Mouse (Mus musculus) small intestine, adult 2 months (tissue): ENCODE measurements around the gene Colq. TPM values are rescaled to one million over a fixed set of nuclear protein-coding genes. Genes with fewer than 3 reads are reported as not detected.

Source experiments
- H3K27ac ChIP-seq: fragments of 200-500 bp; 2 replicates; pipeline ENCODE4 v1.5.1; 2012; ENCODE audit warnings: low read depth, low read length, control low read depth, inconsistent platforms; ENCODE audit not compliant: insufficient read depth
- H3K27me3 ChIP-seq: fragments of 200-500 bp; 2 replicates; pipeline ENCODE4 v1.6.1; 2012; ENCODE audit warnings: mild to moderate bottlenecking, moderate library complexity, low read length, inconsistent platforms; ENCODE audit not compliant: control insufficient read depth, insufficient read depth
- H3K36me3 ChIP-seq: fragments of 200-500 bp; 2 replicates; pipeline ENCODE4 v1.6.1; 2012; ENCODE audit warnings: mild to moderate bottlenecking, low read length, control low read depth, inconsistent platforms; ENCODE audit not compliant: control insufficient read depth, insufficient read depth
- H3K4me1 ChIP-seq: fragments of 200-500 bp; 2 replicates; pipeline ENCODE4 v1.6.1; 2012; ENCODE audit warnings: low read length, inconsistent platforms, mixed read lengths; ENCODE audit not compliant: control insufficient read depth, insufficient read depth, insufficient read length
- H3K4me3 ChIP-seq: fragments of 200-500 bp; 2 replicates; pipeline ENCODE4 v1.5.1; 2012; ENCODE audit warnings: low read depth, mild to moderate bottlenecking, control low read depth, inconsistent platforms, low read length, moderate library complexity
- CTCF ChIP-seq: fragments of 200-500 bp; IDR thresholded peaks from 2 replicates; pipeline ENCODE4 v1.5.1; 2012; ENCODE audit warnings: low read depth, mild to moderate bottlenecking, control low read depth, inconsistent platforms, low read length, moderate library complexity, mixed read lengths; ENCODE audit not compliant: insufficient replicate concordance, insufficient read length; ENCODE audit errors: extremely low read depth
- POLR2A ChIP-seq: fragments of 200-500 bp; IDR thresholded peaks from 2 replicates; pipeline ENCODE4 v1.6.1; 2012; ENCODE audit warnings: low read depth, mild to moderate bottlenecking, control low read depth, inconsistent platforms, low read length, moderate library complexity
- WGBS: fragments of 180-500 bp; shearing (Covaris S2); methylation state at CpG from one replicate; pipeline ENCODE4 v1.1.7; 2018; 5-methylcytosine and 5-hydroxymethylcytosine counted together
- polyA plus RNA-seq: library from polyadenylated mRNA; depleted of rRNA; stranded (reverse); fragments of >200 nt; gene quantifications from 2 replicates; pipeline ENCODE4 v1.2.3, GENCODE M21; 2012

The Colq gene
- polyA plus RNA-seq, 1 experiment: 0.77 TPM

DNA sequence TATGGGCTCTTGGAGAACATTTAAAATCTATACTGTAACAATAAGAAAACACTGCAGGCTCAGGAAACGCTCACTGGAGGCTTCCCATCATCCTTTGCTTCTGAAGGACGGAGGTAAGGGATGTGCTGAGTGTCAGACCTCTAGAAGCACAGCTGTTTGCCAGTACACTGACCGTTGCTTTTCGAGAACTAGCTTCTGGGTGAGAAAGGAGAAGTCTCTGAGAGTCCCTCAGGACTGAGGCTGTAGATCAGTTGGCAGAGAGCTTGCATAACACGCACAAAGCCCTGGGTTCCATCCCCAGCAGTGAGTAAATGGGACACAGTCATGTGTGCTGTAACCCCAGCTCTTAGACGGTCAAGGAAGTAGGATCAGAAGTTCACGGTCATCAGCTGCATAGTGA is 5.3 kb upstream of the Colq start:
- 63% methylated on average over 7 of the region's 7 CpGs for WGBS
- H3K36me3 ChIP-seq: no peaks in the 10 kb centered on the region
- H3K4me3 ChIP-seq: no peak overlapping the region
- no peak overlapping the region for H3K27ac ChIP-seq
- no peaks in the 10 kb centered on the region for H3K4me1 ChIP-seq
- no peaks in the 10 kb centered on the region for H3K27me3 ChIP-seq
- TF ChIP-seq CTCF: no peak
- no peak for TF ChIP-seq POLR2A

DNA sequence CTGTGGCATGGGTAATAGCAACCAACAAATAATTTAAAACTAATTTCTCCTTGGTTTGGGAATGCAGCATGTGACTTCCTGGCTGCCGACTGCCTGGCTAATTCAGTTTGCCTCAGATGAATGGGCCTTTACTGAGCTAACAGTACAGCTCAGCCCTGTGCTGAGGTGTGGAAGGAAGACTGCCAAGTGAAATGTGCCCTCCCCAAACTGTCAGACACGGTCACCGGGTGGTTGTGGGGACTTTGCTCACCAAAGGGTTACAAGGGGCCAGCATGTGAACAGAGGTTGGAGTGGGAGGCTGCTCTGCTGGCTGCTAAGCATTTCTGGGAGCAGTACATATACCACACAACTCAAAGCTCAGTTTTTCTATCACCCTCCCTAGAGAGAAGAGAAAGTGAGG is 3.5 kb upstream of the Colq start:
- TF ChIP-seq POLR2A: no peak
- TF ChIP-seq CTCF: no peak
- Histone ChIP-seq H3K4me1 (no peaks in the 10 kb centered on the region), H3K27ac (no peak overlapping the region), H3K27me3 (no peaks in the 10 kb centered on the region), H3K4me3 (no peak overlapping the region), H3K36me3 (no peaks in the 10 kb centered on the region)
- 45% methylated on average over 3 of the region's 3 CpGs for WGBS

DNA sequence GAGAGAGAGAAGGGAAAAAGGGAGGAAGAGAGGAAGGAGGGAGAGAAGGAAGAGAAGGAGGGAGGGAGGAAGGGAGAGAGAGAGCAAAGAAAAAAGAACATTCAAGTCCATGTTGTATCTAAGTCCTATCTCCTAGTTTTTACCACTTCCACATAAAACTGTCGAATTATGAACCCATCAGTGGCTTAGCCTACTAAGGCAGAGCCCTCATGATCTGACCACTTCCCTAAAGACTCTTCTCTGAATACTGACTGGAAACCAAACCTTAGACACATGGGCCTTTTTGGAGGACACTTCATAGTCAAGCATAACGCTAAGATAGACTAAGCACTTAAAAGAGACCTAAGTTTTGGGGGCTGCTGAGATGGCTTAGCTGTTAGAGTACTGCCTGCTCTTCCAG is 1.9 kb upstream of the Colq start:
- Histone ChIP-seq H3K36me3 (no peaks in the 10 kb centered on the region), H3K27ac (no peak overlapping the region), H3K4me3 (no peak overlapping the region), H3K27me3 (no peaks in the 10 kb centered on the region), H3K4me1 (no peaks in the 10 kb centered on the region)
- 71% methylated on average over 2 of the region's 2 CpGs for WGBS
- no peak for TF ChIP-seq CTCF
- TF ChIP-seq POLR2A: no peak

DNA sequence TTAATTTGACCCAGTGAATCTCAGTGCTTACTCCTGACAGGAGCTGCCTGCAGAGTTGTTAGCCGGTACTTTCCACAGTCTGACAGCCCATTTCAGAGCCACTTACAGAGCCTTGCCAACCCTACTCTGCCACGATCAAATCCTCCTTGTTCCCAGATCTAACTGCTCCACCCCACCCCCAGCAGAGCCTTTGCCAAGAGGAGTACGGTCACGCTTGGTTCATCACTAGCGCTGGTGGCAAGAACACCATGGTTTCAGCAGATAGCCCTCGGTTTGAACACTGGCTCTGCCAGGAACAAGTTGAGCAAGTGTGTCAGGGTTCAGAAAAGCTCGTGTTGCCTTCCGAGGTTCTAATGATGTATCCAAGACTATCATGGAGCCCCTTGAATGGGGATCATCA is 4.7 kb downstream of the Colq start:
- no peaks in the 10 kb centered on the region for H3K27me3 ChIP-seq
- no peak overlapping the region for H3K4me3 ChIP-seq
- H3K4me1 ChIP-seq: no peaks in the 10 kb centered on the region
- no peaks in the 10 kb centered on the region for H3K36me3 ChIP-seq
- no peak overlapping the region for H3K27ac ChIP-seq
- no peak for TF ChIP-seq POLR2A
- TF ChIP-seq CTCF: no peak
- whole genome bisulfite sequencing: 85% methylated on average over 8 of the region's 8 CpGs

DNA sequence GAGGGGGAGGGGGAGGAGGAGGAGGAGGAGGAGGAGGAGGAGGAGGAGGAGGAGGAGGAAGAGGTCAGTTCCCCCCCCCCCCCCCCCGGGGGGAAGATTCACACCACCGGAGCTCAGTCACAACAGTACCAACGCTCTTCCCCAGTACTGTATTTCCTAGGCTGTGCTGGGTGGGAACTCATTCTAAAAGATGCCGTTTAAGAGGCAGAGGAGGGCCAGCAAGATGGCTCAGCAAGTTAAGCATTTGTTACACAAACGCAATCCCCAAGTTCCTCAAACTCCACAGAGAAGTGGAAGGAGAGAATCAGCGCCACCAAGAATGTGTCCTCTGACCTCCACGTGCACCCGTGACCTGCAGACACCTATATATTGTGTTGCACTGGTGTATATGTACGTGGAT is 8.1 kb downstream of the Colq start:
- Histone ChIP-seq H3K36me3 (no peaks in the 10 kb centered on the region), H3K27me3 (no peaks in the 10 kb centered on the region), H3K4me3 (no peak overlapping the region), H3K27ac (no peak overlapping the region), H3K4me1 (no peaks in the 10 kb centered on the region)
- WGBS: 78% methylated on average over 8 of the region's 9 CpGs
- TF ChIP-seq CTCF (no peak), POLR2A (no peak)

DNA sequence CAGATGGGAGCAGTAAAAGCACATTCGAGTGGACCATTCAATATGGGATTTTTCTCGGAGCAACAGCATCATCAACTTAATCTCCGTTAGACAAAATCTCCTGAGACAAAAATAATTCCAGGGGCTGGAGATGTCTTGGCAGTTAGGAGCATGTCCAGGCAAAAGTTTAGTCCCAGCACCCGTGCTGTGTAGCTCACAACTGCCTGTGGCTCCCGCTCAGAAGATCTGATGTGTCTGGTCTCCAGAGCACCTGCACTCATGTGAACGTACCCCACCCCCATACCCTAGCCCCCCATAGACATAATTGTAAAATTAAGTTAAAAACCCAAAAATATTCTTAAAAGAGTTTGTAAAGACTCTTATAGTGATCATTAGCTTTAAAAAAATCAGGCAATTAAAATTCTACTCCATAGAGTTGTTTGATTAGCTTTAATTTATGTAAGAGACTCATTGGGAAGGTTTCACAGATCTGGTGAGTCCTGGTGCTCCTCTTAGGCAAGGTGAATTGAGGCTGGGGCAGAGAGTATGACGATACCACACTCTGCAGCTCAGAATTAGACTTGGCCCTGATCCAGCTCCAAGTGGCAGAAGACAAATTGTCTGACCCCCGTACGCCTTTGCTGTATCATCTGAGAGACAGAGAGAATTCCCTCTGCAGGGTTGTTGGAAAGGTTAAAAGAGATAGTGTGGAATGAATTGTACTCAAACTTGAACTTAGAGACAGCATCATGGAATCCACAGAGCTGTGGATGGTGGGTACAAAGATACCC is 13.0 kb downstream of the Colq start:
- Histone ChIP-seq H3K27me3 (no peaks in the 10 kb centered on the region), H3K4me1 (no peaks in the 10 kb centered on the region), H3K36me3 (no peaks in the 10 kb centered on the region), H3K27ac (no peak overlapping the region), H3K4me3 (no peak overlapping the region)
- no peak for TF ChIP-seq CTCF
- no peak for TF ChIP-seq POLR2A
- WGBS: 54% methylated on average over 9 of the region's 9 CpGs

DNA sequence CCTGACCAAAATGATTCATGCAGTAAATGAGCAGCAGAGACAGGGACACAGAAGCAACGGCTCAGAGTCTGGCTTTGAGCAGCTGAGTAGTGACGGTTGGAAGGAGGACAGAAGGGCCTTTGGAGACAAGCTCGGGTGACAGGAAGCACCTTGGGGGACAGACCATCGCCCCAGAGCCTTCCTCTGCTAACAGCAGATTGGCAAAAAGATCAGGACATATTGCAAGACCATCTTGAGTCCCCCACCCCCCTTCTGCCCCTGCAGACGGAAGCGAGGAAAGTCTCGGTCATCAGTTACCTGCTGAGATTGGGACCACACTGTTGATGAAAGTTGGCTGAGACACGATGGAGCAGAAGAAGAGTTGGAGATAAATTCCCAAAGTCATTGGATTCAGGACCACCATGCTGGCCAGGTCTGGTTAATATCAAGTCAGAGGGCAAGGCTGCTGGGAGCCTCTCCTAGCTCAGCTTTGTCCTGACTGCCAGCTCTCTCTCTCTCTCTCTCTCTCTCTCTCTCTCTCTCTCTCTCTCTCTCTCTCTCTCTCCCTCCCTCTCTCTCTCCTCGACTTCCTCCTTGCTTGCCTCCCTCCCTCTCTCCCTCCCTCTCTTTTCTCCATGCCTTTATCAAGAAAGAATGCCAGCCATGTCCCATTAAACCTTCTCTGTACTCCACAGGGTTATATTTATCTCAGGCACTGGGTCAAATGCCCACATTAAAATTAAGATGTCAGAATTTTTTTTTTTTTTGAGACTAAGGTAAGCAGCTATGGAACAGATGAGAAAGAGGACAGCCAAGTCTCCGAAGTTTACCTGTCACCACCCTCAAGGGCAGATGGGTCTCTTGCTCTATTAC is 14.1 kb downstream of the Colq start:
- Histone ChIP-seq H3K4me1 (no peaks in the 10 kb centered on the region), H3K27ac (no peak overlapping the region), H3K4me3 (no peak overlapping the region), H3K27me3 (no peaks in the 10 kb centered on the region), H3K36me3 (no peaks in the 10 kb centered on the region)
- TF ChIP-seq CTCF (no peak), POLR2A (no peak)
- WGBS: 46% methylated on average over 10 of the region's 10 CpGs
